Mouse (Mus musculus): ENCODE data around the gene Slc25a21.

- TF ChIP-seq EP300 (IDR thresholded peaks at IDR 0.05; ENCODE audit: low read depth) (no peak), CTCF (IDR thresholded peaks at IDR 0.05; ENCODE audit: low read depth) (no peak)
These were observed 279.1 kb downstream of the Slc25a21 start for GRCm38 (mm10) chr12:56918145-56918544.

Measured in liver, postnatal 0 days (tissue).